Mouse (Mus musculus): ENCODE data around the gene Ctnnbl1. TPM values are rescaled to one million over a fixed set of nuclear protein-coding genes. Genes with fewer than 3 reads are reported as not detected.

Gene Ctnnbl1
- polyA plus RNA-seq, 1 experiment from 2014 or later = 89.4 TPM

DNA sequence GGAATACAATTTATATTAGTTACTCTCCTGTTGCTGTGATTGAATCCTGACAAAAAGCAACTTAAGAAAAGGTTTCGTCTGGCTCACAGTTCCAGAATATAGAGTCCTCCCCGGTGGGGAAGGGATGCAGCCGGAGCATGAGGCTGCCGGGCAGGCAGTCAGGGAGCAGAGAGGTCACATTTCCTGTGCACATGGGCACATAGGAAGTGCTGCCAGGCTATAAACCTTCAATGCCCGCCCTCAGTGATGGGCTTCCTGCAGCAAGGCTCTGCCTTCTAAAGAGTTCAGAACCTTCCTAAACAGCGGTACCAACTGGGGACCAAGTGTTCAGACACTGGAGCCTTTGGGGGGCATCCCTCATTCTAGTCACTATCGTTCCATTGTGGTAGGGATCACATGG, 7.4 kb downstream of the Ctnnbl1 start:
- no peak overlapping the region for H3K4me2 ChIP-seq (ENCODE audit: low read length)
- H3K27me3 ChIP-seq (replicated peaks; ENCODE audit: control insufficient read depth, insufficient read depth, low read length) = no peaks in the 10 kb centered on the region
- no peak for ATAC-seq
- 0 out of 2 replicates have a peak, but pooled peaks cover 3% of the 10 kb centered on the region for H3K36me3 ChIP-seq (ENCODE audit: control insufficient read depth, insufficient read depth, low read length)
- no peak overlapping the region for H3K9ac ChIP-seq (ENCODE audit: low read length)
- DNase-seq (ENCODE audit: low spot score) = no peak
- 92% methylated on average over 7 of the region's 7 CpGs for WGBS
- 0 out of 2 replicates have a peak, but pooled peaks cover 3% of the 10 kb centered on the region for H3K9me3 ChIP-seq (replicated peaks; ENCODE audit: control insufficient read depth, low read length)
- no peaks in the 10 kb centered on the region for H3K4me1 ChIP-seq (ENCODE audit: control insufficient read depth, insufficient read depth, low read length)
- no peak overlapping the region for H3K4me3 ChIP-seq (ENCODE audit: low read depth, low read length)
- no peak overlapping the region for H3K27ac ChIP-seq (ENCODE audit: low read depth, low read length)

DNA sequence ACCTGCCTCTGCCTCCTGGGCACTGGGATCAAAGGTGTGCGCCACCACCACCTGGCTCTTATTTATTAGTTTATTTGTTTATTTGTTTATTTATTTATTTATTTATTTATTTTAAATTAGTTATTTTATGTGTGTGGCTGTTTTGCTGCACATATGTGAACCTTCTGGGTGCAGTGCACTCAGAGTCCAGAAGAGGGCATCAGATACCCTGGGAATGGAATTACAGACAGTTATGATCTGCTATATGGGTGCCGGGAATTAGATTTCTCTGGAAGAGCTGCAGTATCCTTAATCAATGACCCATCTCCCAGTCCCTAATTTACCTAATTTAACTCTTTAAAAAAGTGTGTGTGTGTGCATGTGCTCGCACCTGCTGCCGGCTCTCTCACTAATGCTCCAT, 8.5 kb downstream of the Ctnnbl1 start:
- H3K36me3 ChIP-seq (ENCODE audit: control insufficient read depth, insufficient read depth, low read length) = 0 out of 2 replicates have a peak, but pooled peaks cover 3% of the 10 kb centered on the region
- no peak for DNase-seq (ENCODE audit: low spot score)
- WGBS = 96% methylated on average over 4 of the region's 4 CpGs

DNA sequence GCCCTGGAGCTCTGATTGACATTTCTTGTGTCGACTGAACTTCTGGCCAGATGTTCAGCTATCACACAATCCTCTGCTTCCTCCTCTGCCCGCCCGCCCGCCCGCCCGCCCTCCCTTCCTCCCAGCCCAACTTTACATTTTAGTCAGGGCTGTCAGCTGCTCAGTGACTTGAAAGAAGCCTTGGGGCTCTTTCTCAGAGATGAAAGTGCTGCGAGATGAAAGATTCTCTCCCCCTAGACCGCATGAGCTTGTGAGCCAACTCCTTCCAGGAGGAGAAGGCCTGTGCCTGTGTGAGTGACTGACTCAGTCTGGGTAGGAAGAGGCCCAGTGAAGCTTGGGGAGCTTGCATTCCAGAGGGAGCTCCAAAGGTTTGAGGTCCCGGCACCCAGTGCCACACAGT, 9.4 kb downstream of the Ctnnbl1 start:
- Histone ChIP-seq H3K9me3 (replicated peaks; ENCODE audit: control insufficient read depth, low read length) (0 out of 2 replicates have a peak, but pooled peaks cover 3% of the 10 kb centered on the region), H3K36me3 (ENCODE audit: control insufficient read depth, insufficient read depth, low read length) (0 out of 2 replicates have a peak, but pooled peaks cover 3% of the 10 kb centered on the region), H3K27ac (ENCODE audit: low read depth, low read length) (no peak overlapping the region), H3K4me2 (ENCODE audit: low read length) (no peak overlapping the region), H3K9ac (ENCODE audit: low read length) (no peak overlapping the region), H3K4me3 (ENCODE audit: low read depth, low read length) (no peak overlapping the region), H3K4me1 (ENCODE audit: control insufficient read depth, insufficient read depth, low read length) (peaks cover 18% of the 10 kb centered on the region), H3K27me3 (replicated peaks; ENCODE audit: control insufficient read depth, insufficient read depth, low read length) (no peaks in the 10 kb centered on the region)
- DNase-seq (ENCODE audit: low spot score) (no peak), ATAC-seq (no peak)
- WGBS = 84% methylated on average over 8 of the region's 9 CpGs

More for the DNA sequence above, 8.5 kb downstream of the Ctnnbl1 start:
- Histone ChIP-seq H3K4me1 (ENCODE audit: control insufficient read depth, insufficient read depth, low read length) (peaks cover 10% of the 10 kb centered on the region), H3K9me3 (replicated peaks; ENCODE audit: control insufficient read depth, low read length) (0 out of 2 replicates have a peak, but pooled peaks cover 3% of the 10 kb centered on the region), H3K27ac (ENCODE audit: low read depth, low read length) (no peak overlapping the region), H3K4me3 (ENCODE audit: low read depth, low read length) (no peak overlapping the region), H3K9ac (ENCODE audit: low read length) (no peak overlapping the region), H3K4me2 (ENCODE audit: low read length) (no peak overlapping the region), H3K27me3 (replicated peaks; ENCODE audit: control insufficient read depth, insufficient read depth, low read length) (no peaks in the 10 kb centered on the region)
- no peak for ATAC-seq

DNA sequence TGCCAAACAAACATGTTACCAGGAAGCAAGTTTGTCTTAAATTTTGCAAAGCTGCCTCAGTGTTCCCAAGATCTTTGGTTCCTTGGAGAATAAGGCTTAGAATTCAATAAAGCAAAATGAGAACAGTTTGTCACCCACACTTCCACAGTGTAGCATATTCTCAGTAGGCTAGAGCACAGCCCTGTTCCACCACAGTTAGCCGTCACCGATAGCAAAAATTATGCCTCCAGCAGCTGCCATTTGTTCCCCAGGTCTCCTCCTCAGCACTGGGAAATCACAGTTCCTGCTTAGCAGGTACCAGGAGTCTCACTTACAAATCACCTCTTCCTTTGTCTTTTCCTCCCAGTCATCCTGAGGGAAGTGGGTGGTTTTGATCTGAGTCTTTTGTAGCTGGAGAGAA, 10.8 kb downstream of the Ctnnbl1 start:
- H3K27me3 ChIP-seq (replicated peaks; ENCODE audit: control insufficient read depth, insufficient read depth, low read length) = no peaks in the 10 kb centered on the region
- DNase-seq (ENCODE audit: low spot score) (no peak), ATAC-seq (no peak)
- peaks cover 32% of the 10 kb centered on the region for H3K4me1 ChIP-seq (ENCODE audit: control insufficient read depth, insufficient read depth, low read length)
- H3K4me2 ChIP-seq (ENCODE audit: low read length) = no peak overlapping the region
- H3K9ac ChIP-seq (ENCODE audit: low read length) = no peak overlapping the region
- 0 out of 2 replicates have a peak, but pooled peaks cover 3% of the 10 kb centered on the region for H3K36me3 ChIP-seq (ENCODE audit: control insufficient read depth, insufficient read depth, low read length)
- H3K4me3 ChIP-seq (ENCODE audit: low read depth, low read length) = no peak overlapping the region
- WGBS = 77% methylated on average over 2 of the region's 2 CpGs
- 0 out of 2 replicates have a peak, but pooled peaks cover 3% of the 10 kb centered on the region for H3K9me3 ChIP-seq (replicated peaks; ENCODE audit: control insufficient read depth, low read length)
- no peak overlapping the region for H3K27ac ChIP-seq (ENCODE audit: low read depth, low read length)

DNA sequence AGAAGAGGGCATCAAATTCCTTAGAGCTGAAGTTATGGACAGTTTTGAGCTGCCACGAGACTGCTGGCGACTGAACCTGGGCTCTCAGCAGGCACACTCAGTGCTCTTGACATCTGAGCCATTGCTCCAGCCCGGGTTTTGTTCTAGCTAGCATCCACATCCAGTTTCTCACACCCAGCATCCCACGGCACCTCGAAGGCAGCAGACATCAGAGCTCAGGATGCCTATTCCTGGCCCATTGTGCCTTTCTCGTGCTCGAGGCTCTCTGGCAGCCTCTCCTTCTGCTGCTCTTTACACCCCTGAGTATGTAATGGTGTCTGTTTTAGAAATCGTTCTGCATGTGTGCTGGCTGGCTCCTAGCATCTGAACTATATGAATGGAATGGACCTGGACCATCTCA, 13.3 kb downstream of the Ctnnbl1 start:
- peaks cover 45% of the 10 kb centered on the region for H3K4me1 ChIP-seq (ENCODE audit: control insufficient read depth, insufficient read depth, low read length)
- H3K36me3 ChIP-seq (ENCODE audit: control insufficient read depth, insufficient read depth, low read length) = 0 out of 2 replicates have a peak, but pooled peaks cover 3% of the 10 kb centered on the region
- WGBS = 47% methylated on average over 8 of the region's 8 CpGs
- DNase-seq (ENCODE audit: low spot score) (peak; percentile 36), ATAC-seq (peak; percentile 4; the same call in 1 of the 2 replicates)
- no peak overlapping the region for H3K9ac ChIP-seq (ENCODE audit: low read length)
- H3K27me3 ChIP-seq (replicated peaks; ENCODE audit: control insufficient read depth, insufficient read depth, low read length) = no peaks in the 10 kb centered on the region
- H3K4me3 ChIP-seq (ENCODE audit: low read depth, low read length) = no peak overlapping the region
- no peak overlapping the region for H3K4me2 ChIP-seq (ENCODE audit: low read length)
- H3K27ac ChIP-seq (ENCODE audit: low read depth, low read length) = peak overlapping the region; percentile 84
- H3K9me3 ChIP-seq (replicated peaks; ENCODE audit: control insufficient read depth, low read length) = 0 out of 2 replicates have a peak, but pooled peaks cover 3% of the 10 kb centered on the region

DNA sequence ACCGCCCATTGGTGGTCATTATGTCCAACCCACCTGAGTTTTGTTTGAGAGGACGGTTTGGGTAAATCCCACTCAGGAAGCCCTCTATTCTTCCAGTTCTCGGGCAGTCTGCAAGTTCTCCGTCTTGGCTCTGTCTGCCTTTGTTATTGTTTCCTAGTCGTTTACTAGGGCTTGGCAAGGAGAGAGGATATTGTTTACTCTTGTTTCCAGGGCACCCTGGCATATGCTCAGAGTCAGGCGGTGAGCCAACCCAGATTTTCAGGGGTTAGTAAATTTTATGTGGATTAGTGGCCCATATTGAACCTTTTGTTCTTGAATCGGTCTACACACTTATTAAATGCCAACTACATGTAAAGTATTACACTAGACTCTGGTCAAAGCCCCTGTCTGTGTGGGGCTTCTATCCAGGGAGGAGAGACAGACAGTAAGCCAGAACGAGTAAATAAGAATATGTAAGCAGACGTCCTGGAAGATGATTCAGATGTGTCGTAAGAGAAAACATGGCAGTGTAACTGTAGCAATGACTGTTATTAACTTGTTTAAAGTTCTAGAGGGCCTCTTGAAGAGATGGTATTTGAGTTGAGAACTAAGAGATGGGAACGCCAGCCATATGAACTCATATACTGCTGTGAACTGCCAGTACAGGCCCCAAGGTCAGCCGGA, 13.9 kb downstream of the Ctnnbl1 start:
- DNase-seq (ENCODE audit: low spot score) (peak; percentile 86), ATAC-seq (peak; percentile 69)
- 33% methylated on average over 12 of the region's 12 CpGs for WGBS
- H3K9me3 ChIP-seq (replicated peaks; ENCODE audit: control insufficient read depth, low read length) = no peaks in the 10 kb centered on the region
- H3K4me3 ChIP-seq (ENCODE audit: low read depth, low read length) = no peak overlapping the region
- no peaks in the 10 kb centered on the region for H3K27me3 ChIP-seq (replicated peaks; ENCODE audit: control insufficient read depth, insufficient read depth, low read length)
- peaks cover 45% of the 10 kb centered on the region for H3K4me1 ChIP-seq (ENCODE audit: control insufficient read depth, insufficient read depth, low read length)
- 0 out of 2 replicates have a peak, but pooled peaks cover 3% of the 10 kb centered on the region for H3K36me3 ChIP-seq (ENCODE audit: control insufficient read depth, insufficient read depth, low read length)
- H3K4me2 ChIP-seq (ENCODE audit: low read length) = peak overlapping the region; percentile 43
- H3K9ac ChIP-seq (ENCODE audit: low read length) = 0 out of 2 replicates have a peak overlapping the region, but pooled peaks have one; percentile 43
- H3K27ac ChIP-seq (ENCODE audit: low read depth, low read length) = peak overlapping the region; percentile 84

DNA sequence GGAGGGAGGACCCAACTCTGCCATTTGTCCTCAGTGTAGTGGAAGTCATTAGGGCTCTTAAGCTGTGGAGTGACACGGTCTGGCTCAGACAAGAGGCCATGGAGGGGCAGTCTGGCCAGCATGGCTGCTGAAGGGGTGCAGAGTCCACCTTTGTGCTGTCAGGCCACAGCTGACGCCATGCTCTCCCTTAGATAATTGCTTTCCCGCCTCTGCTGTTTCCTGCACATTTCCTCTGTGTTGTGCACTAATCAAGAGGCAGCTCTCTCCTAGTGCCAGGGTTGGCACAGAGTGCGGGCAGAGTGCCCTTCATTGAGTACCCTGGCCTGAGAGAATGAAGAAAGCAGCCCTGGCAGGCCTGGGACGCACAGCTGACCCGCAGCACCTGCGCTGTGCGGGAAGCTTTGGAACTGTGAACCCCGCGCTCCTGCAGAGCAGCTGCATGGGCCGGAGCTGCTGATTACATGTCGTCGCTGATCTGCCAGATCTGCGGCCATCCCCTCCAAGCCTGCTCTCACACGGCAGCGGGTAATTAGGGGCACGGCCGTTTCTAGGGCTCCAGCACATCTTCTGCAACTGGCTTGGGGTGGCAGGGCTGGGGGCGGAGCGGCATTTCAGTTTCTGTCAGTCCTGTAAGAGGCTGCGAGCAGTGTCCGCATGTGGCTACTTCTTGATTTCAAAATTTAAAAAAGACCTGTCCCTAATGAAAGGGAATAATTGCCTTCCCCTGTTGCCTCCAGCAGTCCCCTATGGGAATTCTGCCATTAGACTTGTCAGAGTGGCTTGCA, 14.6 kb downstream of the Ctnnbl1 start:
- H3K9ac ChIP-seq (ENCODE audit: low read length) = peak overlapping the region; percentile 43; the same call in 1 of the 2 replicates
- peak overlapping the region; percentile 43 for H3K4me2 ChIP-seq (ENCODE audit: low read length)
- H3K4me3 ChIP-seq (ENCODE audit: low read depth, low read length) = 0 out of 2 replicates have a peak overlapping the region, but pooled peaks have one; percentile 6
- no peaks in the 10 kb centered on the region for H3K27me3 ChIP-seq (replicated peaks; ENCODE audit: control insufficient read depth, insufficient read depth, low read length)
- ATAC-seq = peak; percentile 87
- H3K36me3 ChIP-seq (ENCODE audit: control insufficient read depth, insufficient read depth, low read length) = 0 out of 2 replicates have a peak, but pooled peaks cover 3% of the 10 kb centered on the region
- H3K9me3 ChIP-seq (replicated peaks; ENCODE audit: control insufficient read depth, low read length) = no peaks in the 10 kb centered on the region
- peak; percentile 91 for DNase-seq (ENCODE audit: low spot score)
- peak overlapping the region; percentile 84 for H3K27ac ChIP-seq (ENCODE audit: low read depth, low read length)
- WGBS = 28% methylated on average over 22 of the region's 22 CpGs
- peaks cover 45% of the 10 kb centered on the region for H3K4me1 ChIP-seq (ENCODE audit: control insufficient read depth, insufficient read depth, low read length)

DNA sequence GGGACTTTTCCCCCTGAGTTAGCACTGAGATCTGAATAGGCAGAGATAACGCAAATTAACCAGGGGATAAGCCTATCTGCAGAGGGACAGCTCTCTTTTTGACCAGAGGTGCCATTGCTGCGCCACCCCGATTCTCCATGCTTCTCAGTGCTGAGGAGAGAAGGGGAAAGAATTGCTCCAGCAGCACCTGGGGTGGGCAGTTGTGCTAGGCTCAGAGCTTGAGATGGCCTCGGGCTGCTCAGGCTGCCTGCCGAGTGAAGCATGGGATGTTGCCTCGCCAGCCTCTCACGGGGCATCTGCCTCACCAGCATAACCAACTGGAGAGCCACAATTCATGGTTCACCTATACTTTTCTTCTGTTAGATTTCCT, 15.2 kb downstream of the Ctnnbl1 start:
- no peaks in the 10 kb centered on the region for H3K27me3 ChIP-seq (replicated peaks; ENCODE audit: control insufficient read depth, insufficient read depth, low read length)
- H3K4me3 ChIP-seq (ENCODE audit: low read depth, low read length) = no peak overlapping the region
- peak; percentile 5; the same call in 1 of the 2 replicates for ATAC-seq
- H3K9me3 ChIP-seq (replicated peaks; ENCODE audit: control insufficient read depth, low read length) = no peaks in the 10 kb centered on the region
- peaks cover 45% of the 10 kb centered on the region for H3K4me1 ChIP-seq (ENCODE audit: control insufficient read depth, insufficient read depth, low read length)
- peak; percentile 37 for DNase-seq (ENCODE audit: low spot score)
- H3K36me3 ChIP-seq (ENCODE audit: control insufficient read depth, insufficient read depth, low read length) = 0 out of 2 replicates have a peak, but pooled peaks cover 3% of the 10 kb centered on the region
- peak overlapping the region; percentile 43 for H3K9ac ChIP-seq (ENCODE audit: low read length)
- peak overlapping the region; percentile 43 for H3K4me2 ChIP-seq (ENCODE audit: low read length)
- WGBS = 47% methylated on average over 7 of the region's 7 CpGs
- H3K27ac ChIP-seq (ENCODE audit: low read depth, low read length) = peak overlapping the region; percentile 84
